Mouse (Mus musculus): ENCODE results near the gene Iqsec2.
A peak's percentile ranks its signal among the peaks of the same experiment; 100 is the strongest.

Gene Iqsec2

GRCm38 (mm10) chrX:152178843-152179545 lies 34.9 kb downstream of the Iqsec2 start:
- DNase-seq (ENCODE audit: low spot score) = no peak

DNA sequence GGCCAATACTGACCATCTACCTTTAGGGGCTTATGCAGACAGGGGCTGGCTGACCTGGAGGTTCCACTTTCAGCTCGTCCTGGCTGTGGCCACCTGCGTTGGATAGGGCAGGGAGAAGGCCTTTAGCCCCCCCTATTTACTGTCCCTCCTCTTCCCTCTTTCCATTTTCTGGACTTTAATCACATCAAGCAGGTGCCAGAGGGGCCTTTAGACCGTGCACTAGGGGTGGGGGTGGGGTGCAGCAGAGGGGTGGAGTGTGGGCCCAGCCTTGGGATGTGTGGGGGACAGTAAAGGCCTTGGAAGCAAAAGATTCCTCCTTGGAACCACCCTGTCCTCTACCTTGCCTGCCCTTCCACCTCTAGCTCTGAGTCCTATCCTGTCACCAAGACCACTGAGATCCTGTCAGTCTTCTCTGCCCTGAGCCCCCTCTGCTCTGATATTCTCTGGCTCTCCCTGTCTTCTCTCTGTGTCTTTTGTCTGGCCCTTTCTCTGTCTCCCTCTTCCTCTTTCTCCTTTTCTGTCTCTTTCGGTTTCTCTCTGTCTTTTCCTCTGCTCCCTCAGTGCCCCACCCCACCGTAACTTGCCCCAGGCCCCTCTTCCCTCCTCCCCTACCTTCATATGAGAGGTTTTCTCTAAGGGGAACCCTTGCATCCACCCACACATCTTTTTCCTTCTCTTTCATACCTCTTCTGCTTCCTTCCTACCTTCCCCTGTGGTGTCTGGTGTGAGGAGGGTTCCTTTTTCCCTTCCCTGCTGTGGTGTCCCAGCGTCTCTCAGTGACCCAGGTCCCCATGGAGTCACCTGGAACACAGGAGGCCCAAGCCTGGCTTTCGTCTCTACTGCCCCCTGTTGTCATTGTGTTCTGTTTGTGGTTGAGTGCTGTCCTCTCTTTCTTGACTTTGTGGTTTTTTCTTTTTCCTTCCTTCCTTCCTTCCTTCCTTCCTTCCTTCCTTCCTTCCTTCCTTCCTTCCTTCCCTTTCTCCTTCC lies 35.9 kb downstream of the Iqsec2 start:
- no peak for DNase-seq (ENCODE audit: low spot score)

- no peak for DNase-seq (ENCODE audit: low spot score)
These were observed 43.1 kb downstream of the Iqsec2 start for GRCm38 (mm10) chrX:152187151-152187550.

GRCm38 (mm10) chrX:152191266-152191665 lies 47.2 kb downstream of the Iqsec2 start:
- no peak for DNase-seq (ENCODE audit: low spot score)

DNA sequence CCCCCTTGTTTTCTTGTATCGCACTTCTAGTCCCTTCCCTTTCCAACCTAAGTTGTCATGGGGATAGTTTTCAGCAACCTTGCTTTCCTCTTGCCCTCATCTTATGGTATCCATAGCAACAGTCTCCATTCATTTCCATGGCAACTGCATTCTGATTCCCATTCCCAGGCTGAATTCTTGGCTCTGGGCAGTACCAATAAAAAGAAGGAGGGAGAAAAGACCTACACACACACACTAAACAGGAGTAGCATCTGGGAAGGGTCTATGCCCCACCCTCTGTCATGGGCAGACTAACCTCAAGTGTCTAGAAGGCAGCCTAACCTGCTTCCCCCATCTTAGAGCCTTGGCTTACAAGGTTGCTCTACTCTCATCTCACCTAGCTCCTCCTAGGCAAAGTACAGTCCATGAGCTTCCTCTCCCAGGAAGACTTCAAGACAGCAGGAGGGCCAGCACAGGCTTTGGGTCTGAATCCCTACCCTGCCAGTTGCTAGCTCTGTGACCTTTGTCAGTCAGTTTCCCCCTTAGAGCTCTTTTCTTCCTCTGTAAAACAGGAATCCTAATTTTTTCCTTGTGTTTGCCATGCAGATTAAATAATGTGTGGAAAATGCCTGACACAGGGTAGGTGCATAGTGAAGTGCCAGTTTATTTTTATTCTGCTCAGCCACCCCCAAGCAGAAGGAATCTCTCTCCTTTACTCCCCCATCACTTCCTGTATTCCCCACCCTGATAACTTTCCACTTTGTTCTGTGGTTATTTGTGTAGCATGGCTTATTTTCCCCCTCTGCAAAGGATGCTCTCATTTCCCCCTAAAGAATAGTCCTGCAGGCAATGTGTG lies 54.0 kb downstream of the Iqsec2 start:
- peak; percentile 25 for DNase-seq (ENCODE audit: low spot score)

DNA sequence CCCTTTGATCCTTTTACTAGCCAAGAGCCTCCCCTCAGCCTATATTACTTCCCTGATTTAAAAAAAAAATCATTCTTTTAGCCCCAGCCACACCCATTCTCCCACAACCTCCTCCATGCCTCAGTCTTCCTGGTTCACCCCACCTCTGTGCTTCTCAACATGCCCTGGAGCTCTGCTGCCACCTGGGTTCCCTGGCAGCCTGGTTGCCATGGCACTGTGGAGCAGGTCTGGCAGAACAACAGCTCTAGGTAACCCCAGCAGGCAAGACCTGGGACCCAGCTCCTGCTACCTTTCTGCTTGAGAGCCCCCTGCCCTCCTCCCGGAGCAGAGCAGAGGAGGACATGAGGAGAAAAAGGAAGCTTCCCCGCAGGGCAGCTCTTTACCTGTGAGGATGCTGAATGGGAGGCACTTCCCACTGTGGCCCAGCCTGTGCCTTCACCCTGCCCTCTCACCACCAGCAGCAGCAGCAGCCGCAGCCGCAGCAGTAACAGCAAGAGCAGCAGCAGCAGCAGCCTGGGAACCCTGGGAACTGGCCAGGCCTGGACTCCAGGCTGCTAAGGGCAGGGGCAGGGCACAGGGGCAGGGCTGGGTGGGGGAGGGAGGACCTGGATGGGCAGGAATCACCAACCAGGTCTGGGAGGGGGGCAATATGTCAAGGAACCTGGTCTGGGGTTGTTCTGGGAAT lies 57.8 kb downstream of the Iqsec2 start:
- DNase-seq (ENCODE audit: low spot score) = no peak

DNA sequence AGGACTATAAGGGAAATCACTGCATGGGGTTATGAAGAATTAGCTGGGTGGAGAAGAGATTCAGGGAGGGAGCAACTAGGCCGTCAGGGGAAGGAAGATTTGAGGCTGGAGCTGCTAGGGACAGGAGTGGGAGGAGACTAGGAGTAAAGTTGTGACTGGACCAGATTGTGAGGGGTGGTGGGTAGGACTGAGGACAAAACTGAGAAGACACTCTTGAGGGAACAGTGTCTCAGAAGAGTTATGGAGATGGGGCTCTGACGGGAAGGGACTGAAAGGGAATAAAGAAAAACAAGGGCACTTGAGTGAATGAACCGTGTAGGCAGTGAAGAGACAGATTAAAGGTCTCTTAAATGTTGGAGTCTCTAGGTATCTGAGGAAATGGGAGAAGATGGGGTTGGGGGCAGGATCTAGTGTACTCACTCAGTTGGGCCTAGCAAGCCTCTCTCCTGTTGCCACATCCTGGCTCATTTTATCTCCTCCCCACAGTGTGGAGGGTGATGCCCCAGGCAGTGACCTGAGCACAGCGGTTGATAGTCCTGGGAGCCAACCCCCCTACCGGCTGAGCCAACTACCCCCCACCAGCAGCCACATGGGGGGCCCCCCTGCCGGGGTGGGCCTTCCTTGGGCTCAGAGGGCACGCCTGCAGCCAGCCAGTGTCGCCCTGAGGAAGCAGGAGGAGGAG lies 58.5 kb downstream of the Iqsec2 start:
- no peak for DNase-seq (ENCODE audit: low spot score)

DNA sequence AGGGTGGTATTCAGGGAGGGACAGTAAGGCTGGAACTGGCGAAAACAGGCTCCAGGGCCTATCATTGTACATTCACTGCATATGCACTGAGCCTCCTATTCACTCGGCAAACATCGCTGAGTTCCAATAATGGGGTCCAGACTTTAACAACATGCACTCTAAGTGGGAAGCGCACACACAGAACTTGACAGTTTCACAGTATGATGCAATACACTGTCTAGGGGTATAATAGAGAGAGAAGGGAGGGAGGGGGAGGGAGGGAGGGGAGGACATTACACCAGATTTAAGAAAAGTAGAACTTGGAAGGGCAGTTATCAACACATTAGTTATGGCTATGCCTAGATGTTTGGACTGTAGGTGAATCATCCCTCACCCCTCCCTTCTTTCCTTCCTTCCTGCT lies 59.2 kb downstream of the Iqsec2 start:
- DNase-seq (ENCODE audit: low spot score) = no peak

- no peak for DNase-seq (ENCODE audit: low spot score)
These were observed 61.4 kb downstream of the Iqsec2 start for GRCm38 (mm10) chrX:152205486-152205885.

DNA sequence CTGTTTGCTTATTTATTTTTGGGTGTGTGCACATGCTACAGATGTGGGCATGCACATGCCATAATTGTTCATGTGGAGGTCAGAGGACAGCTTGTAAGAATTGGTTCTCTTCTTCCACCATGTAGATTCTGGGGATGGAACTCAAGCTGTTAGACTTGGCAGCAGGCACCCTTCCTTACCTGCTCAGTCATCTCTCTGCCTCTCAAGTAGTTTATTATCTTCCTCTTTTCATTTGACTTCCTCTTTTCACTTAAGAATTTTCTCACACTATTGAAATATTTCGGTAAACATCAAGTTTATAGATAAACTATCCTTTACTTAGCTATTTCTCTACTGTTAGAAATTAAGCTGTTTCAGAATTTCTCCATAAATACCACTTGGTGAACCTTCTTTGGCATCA lies 70.6 kb downstream of the Iqsec2 start:
- DNase-seq (ENCODE audit: low spot score) = no peak

DNA sequence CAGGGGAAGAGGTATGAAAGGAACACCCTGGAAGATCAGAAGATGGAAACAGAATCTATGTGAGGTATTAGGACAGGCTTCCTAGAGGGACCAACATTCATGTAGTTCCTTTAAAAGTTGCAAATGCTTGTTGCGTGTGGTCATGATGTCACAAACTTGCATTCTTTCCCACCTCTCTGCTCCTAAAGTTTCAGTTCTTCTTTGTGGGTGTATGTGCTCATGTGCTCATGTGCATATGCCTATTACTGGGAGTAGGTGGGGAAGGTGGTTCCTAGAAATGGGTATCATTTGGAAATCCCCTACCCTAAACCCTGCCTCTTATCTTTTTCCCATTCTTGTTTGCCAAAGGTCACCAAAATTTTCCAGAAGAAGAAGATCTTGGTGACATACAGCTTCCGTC lies 74.5 kb downstream of the Iqsec2 start:
- DNase-seq (ENCODE audit: low spot score) = no peak

DNA sequence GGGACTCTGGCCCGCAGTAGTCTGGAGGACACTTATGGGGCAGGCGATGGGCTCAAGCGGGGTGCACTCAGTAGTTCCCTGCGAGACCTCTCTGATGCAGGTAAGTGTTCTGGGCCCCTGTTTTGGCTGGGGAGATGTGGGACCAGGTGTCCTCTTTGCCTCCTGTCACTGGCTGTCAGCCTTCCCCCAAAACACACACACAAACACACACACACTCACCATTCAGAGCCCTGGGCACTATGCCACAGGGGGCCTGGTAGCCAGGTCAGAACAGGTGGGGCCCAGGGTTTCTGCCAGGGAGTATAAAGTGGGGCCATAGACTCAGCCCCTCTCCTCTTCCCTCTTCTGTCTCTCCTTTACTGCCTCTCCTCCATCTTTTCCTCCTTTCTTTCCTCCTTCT lies 77.7 kb downstream of the Iqsec2 start:
- DNase-seq (ENCODE audit: low spot score) = no peak

DNA sequence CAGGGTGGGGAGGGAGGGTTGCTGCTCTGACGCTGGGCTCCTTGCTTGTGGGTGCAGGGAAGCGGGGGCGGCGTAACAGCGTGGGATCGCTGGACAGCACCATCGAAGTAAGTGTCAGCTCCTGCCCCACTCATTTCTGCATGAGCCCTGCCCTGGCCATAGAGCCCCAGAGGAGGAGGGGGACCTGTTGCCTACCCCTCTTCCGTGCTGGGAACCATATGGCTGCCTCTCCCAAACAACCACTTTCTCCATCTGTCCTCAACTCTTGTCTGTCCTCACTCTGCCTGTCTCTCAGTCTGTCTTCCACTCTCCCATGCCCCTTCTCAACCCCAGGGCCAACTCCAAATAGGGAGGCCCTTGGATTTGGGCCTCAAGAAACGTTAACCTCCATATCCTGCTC lies 78.2 kb downstream of the Iqsec2 start:
- DNase-seq (ENCODE audit: low spot score) = no peak

DNA sequence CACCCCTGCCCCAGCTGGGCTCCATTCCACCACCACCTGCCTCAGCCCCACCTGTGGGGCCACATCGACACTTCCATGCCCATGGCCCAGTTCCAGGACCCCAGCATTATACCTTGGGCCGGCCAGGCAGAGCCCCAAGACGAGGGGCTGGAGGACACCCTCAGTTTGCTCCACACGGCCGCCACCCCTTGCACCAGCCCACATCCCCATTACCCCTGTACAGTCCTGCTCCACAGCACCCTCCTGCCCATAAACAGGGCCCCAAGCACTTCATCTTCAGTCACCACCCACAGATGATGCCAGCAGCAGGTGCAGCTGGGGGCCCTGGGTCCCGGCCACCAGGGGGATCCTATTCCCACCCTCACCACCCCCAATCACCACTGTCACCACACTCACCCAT lies 79.2 kb downstream of the Iqsec2 start:
- no peak for DNase-seq (ENCODE audit: low spot score)

GRCm38 (mm10) chrX:152224280-152224679 lies 80.2 kb downstream of the Iqsec2 start:
- no peak for DNase-seq (ENCODE audit: low spot score)

DNA sequence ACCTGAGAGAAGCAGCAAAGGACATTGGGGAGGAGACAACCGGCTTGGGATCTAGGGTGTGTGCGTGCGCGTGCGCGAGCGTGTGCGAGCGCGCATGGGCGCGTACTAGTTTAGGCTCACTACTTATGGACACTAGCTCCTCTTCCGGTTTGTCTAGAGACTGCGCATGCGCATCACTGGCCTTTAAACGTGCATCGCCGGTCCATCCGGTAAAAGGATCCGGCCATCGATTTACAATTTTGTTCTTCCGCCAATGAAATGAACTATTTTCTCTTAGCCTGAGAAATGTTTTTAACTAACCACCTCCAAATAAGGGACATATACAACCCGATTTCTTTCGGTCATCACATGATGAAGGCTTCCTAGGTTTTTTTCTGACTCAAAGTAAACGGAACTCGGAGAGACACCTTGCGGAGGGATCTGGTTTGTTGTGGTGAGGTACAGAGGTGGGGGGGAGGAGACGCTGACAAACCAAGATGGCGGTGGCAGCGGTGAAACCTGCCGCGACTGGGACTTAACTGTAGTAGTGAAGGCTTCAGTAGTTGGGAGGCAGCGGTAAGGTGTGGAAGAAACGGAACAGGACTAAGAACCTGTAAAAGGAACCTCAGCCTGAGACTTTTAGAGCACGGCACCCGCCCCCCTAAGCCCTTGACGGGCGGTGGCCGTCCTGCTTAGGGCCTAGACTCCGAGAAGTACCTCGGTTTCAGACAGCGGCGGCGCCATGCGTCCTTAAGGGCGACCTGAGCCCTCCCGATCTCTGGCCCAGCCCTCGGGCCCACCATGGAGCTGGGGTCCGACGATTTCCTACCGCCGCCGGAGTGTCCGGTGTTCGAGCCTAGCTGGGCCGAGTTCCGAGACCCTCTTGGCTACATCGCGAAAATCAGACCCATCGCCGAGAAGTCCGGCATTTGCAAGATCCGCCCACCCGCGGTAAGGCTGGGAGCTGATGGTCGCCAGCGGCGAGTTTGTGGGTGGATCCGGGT lies 89.0 kb downstream of the Iqsec2 start, which contains the start of gene Kdm5c:
Gene Kdm5c (plus strand): TSS at position 240 of the 983 bp plus-strand sequence.
- DNase-seq (ENCODE audit: low spot score) = peak; percentile 99

DNA sequence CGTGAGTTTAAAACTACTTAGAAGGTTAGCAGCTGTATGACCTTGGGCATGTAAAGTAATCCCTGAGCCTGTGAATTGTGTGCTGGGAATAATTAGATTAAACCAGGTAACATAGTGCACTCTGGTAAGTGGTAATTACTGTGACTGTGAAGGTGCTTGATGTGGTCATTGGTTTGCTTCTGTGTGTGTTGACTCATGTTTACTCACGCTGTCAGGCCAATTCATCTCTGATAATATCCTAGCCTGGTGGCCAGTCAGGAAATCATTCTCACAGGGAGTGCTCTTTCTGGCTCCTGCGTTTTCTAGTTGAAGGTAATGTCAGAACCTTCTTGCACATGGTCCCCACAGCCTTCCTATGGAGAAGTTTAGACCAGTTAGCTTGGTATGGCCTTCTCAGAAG lies 90.1 kb downstream of the Iqsec2 start:
- no peak for DNase-seq (ENCODE audit: low spot score)

GRCm38 (mm10) chrX:152235758-152236157 lies 91.7 kb downstream of the Iqsec2 start:
- no peak for DNase-seq (ENCODE audit: low spot score)

DNA sequence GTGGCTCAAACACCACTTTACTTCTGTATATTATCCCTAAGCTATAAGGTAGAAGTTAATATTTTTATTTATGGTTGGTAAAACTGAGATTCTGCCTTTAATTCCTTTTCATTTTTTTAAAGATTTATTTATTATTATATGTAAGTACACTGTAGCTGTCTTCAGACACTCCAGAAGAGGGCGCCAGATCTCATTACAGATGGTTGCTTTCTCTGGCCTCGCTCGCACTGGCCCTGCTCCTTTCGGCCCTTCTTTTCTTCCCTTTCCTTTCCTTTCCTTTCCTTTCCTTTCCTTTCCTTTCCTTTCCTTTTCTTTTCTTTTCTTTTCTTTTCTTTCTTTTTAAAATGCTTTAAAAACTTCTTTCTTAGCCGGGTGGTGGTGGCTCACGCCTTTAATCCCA lies 99.1 kb downstream of the Iqsec2 start:
- DNase-seq (ENCODE audit: low spot score) = peak; percentile 26

Measured in retina, embryonic 14.5 days (tissue).